Mouse (Mus musculus) liver, embryonic 14.5 days (tissue): ENCODE measurements around the gene Cma2. TPM values are rescaled to one million over a fixed set of nuclear protein-coding genes. Genes with fewer than 3 reads are reported as not detected.
"Not testable (repeated sequence)": the region's sequence is repeated elsewhere in the genome, so short reads cannot be mapped to it uniquely, and the experiment has no call there.

Experiments used
- ATAC-seq: fragments of 200-750 bp; cut with Nextera tagmentation; 2 replicates; pipeline ENCODE4 v1.8.0; 2017; ENCODE audit warnings: moderate number of reproducible peaks, mild to moderate bottlenecking, moderate library complexity; ENCODE audit not compliant: insufficient read depth
- DNase-seq, 3 experiments: peaks; one replicate each; pipeline ENCODE4 v3.0.0-alpha.2; 2012 to 2013; ENCODE audit warnings: low read depth in 3 of 3, low spot score in 3 of 3
- H3K27ac ChIP-seq: fragments of 300-500 bp; sonication (generic); 2 replicates; pipeline ENCODE4 v1.5.1; 2014; ENCODE audit warnings: moderate library complexity, mild to moderate bottlenecking, control low read depth, inconsistent platforms
- H3K27me3 ChIP-seq: fragments of 300-500 bp; sonication (generic); 2 replicates; pipeline ENCODE4 v1.6.1; 2014; ENCODE audit warnings: mild to moderate bottlenecking, low read length, moderate library complexity; ENCODE audit not compliant: control insufficient read depth, insufficient read depth
- H3K36me3 ChIP-seq: fragments of 300-500 bp; sonication (generic); replicated peaks from 2 replicates; pipeline ENCODE4 v1.6.1; 2014; ENCODE audit warnings: low read depth; ENCODE audit not compliant: control insufficient read depth, insufficient read depth
- H3K4me1 ChIP-seq, 2 experiments: fragments of 200-500 bp in 1 of 2; fragments of 300-500 bp in 1 of 2; sonication (generic) in 1 of 2; replicated peaks; 2 replicates each; pipeline ENCODE4 v1.6.1; 2012 to 2014; ENCODE audit warnings: antibody characterized with exemption in 1 of 2, inconsistent platforms in 1 of 2, low read length in 1 of 2; ENCODE audit not compliant: control insufficient read depth in 2 of 2, insufficient read depth in 2 of 2
- H3K4me2 ChIP-seq: fragments of 300-500 bp; sonication (generic); 2 replicates; pipeline ENCODE4 v1.6.1; 2014; ENCODE audit warnings: low read depth, mild to moderate bottlenecking, control low read depth, moderate library complexity
- H3K4me3 ChIP-seq, 2 experiments: fragments of 200-500 bp in 1 of 2; fragments of 300-500 bp in 1 of 2; sonication (generic) in 1 of 2; 2 replicates each; pipeline ENCODE4 v1.5.1; 2012 to 2014; ENCODE audit warnings: low read depth in 2 of 2, low read length in 2 of 2, mild to moderate bottlenecking in 2 of 2, control low read depth in 1 of 2, inconsistent platforms in 1 of 2, moderate library complexity in 1 of 2; ENCODE audit not compliant: insufficient read depth in 1 of 2
- H3K9ac ChIP-seq: fragments of 300-500 bp; sonication (generic); replicated peaks from 2 replicates; pipeline ENCODE4 v1.6.1; 2014; ENCODE audit warnings: mild to moderate bottlenecking, control low read depth, moderate library complexity
- H3K9me3 ChIP-seq: fragments of 300-500 bp; sonication (generic); 2 replicates; pipeline ENCODE4 v1.6.1; 2016; ENCODE audit warnings: low read length, mixed read lengths; ENCODE audit not compliant: control insufficient read depth
- CTCF ChIP-seq: IDR thresholded peaks from 2 replicates; pipeline ENCODE4 v1.5.1; 2016; ENCODE audit warnings: antibody characterized with exemption, low read depth, control low read depth
- EP300 ChIP-seq: IDR thresholded peaks from 2 replicates; pipeline ENCODE4 v1.6.1; 2016; ENCODE audit warnings: antibody characterized with exemption, low read depth
- WGBS: fragments of 180-500 bp; shearing (Covaris S2); extraction: QIAGEN DNeasy Blood & Tissue Kit; methylation state at CpG from one replicate; pipeline ENCODE4 v1.1.7; 2014; ENCODE audit not compliant: insufficient replicate concordance; 5-methylcytosine and 5-hydroxymethylcytosine counted together
- polyA plus RNA-seq, 2 experiments: library from polyadenylated mRNA; depleted of rRNA in 1 of 2; stranded (reverse) in 1 of 2; unstranded in 1 of 2; fragments of >200 nt; fragmentation: Nextera tagmentation in 1 of 2; extraction: Ambion mirVana in 1 of 2; gene quantifications; 2 replicates each; pipeline versions ENCODE4 v1.2.1 to v1.2.3; 2012 to 2014

Gene Cma2
- polyA plus RNA-seq, 2 experiments: not detected

DNA sequence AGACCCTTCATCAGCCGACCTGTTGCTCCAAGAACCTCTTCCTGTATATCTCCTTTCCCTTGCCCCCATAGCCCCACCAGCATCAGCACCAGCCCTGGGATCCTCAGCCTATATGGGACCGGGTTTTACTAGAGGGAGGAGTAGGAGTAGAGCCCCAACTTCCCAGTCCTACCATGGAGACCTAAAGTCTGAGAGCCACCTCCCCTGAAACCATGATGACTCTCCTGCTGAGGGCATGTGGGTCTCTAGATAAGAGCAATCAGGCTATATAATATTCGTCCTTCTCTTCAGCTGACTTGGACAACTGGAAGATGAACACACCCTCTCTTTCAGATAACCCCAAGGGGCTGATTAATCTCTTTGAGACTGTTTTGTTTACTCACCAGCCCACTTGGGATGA lies 36.7 kb downstream of the Cma2 start:
- H3K27ac ChIP-seq: not testable (repeated sequence)

DNA sequence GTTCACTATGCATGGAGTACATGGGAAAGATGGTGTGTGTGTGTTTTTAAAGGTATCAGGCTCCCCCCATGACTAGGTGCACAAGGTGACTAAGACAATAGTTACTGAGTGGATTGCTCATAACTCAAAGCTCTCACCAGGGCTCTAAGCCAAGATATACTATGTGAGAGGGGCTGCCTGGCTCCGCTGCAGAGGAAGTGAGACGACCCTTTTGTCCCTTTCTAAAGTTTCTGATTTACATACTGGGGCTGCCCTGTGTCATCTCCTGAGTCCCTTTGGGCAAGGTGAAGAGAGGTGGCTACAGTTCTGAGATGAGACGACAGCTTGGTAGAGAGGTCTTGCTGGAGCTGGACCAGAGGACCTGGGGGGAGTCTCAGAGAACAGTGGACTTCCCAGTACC lies 62.4 kb downstream of the Cma2 start:
- TF ChIP-seq CTCF: no peak
- no peak for TF ChIP-seq EP300
- H3K4me2 ChIP-seq: no peak overlapping the region
- H3K9ac ChIP-seq: no peak overlapping the region
- ATAC-seq: no peak
- DNase-seq: no peak
- H3K4me1 ChIP-seq: no peaks in the 10 kb centered on the region; a peak in 1 of 4 replicates
- no peaks in the 10 kb centered on the region; the same call in 1 of the 2 replicates for H3K27me3 ChIP-seq
- no peak overlapping the region for H3K27ac ChIP-seq
- 52% methylated on average over 3 of the region's 3 CpGs for WGBS
- no peaks in the 10 kb centered on the region for H3K36me3 ChIP-seq
- no peaks in the 10 kb centered on the region for H3K9me3 ChIP-seq
- H3K4me3 ChIP-seq: no peak overlapping the region

More for the DNA sequence above, 36.7 kb downstream of the Cma2 start:
- not testable (repeated sequence) for H3K36me3 ChIP-seq, H3K27me3 ChIP-seq, H3K9ac ChIP-seq, H3K4me1 ChIP-seq, H3K4me2 ChIP-seq, H3K9me3 ChIP-seq, H3K4me3 ChIP-seq
- TF ChIP-seq EP300: peak; percentile 64
- WGBS: 10% methylated on average over 1 of the region's 3 CpGs
- DNase-seq (peak; percentile 7 to 14 (median 9)), ATAC-seq (peak; percentile 79)

DNA sequence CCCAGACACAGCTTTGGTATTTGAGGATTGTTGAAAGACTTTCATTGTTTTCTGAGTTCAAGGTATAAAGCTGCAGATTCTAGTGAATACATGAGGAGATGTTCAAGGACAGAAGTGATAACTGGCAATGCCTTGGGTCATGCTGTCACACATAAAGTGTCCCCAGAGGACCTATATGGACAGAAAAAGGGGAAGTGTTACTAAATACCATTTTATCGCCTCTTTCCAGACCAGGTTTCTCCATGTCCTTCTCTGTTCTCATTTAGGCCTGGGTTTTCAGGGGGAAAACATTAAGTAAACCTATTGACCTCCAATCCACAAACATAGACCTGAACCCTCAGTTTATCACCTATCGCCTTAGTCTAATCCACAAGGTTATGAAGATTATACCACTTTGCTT lies 63.1 kb downstream of the Cma2 start:
- DNase-seq (no peak), ATAC-seq (no peak)
- TF ChIP-seq CTCF (no peak), EP300 (no peak)
- no peaks in the 10 kb centered on the region; the same call in 1 of the 2 replicates for H3K27me3 ChIP-seq
- 55% methylated on average over 2 of the region's 2 CpGs for WGBS
- H3K4me3 ChIP-seq: no peak overlapping the region
- no peaks in the 10 kb centered on the region; a peak in 1 of 4 replicates for H3K4me1 ChIP-seq
- no peak overlapping the region for H3K9ac ChIP-seq
- no peaks in the 10 kb centered on the region for H3K36me3 ChIP-seq
- no peak overlapping the region for H3K4me2 ChIP-seq
- no peak overlapping the region for H3K27ac ChIP-seq
- H3K9me3 ChIP-seq: no peaks in the 10 kb centered on the region

DNA sequence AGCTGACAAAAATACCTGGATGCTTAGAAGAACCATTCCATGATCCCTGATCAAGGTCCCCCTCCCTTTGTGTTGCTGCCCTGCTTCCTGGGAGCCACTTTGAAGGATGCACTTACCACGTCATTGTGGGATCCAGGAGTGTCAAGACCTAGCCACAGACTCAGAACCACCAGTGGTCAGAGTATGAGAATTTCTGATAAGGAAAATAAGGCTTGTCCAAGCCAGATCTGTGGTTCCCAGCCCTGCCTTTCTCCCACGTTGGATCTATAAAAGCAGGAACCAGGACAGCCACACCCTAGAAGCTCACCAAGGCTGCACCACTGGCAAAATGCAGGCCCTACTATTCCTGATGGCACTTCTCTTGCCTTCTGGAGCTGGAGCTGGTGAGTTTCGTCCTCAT lies 66.9 kb downstream of the Cma2 start, which contains the start of gene Mcpt1:
Mcpt1 (plus strand) TSS at position 301 of the 400 bp plus-strand sequence.
- not testable (repeated sequence) for H3K4me2 ChIP-seq, H3K36me3 ChIP-seq, H3K27ac ChIP-seq, H3K9ac ChIP-seq, H3K9me3 ChIP-seq, H3K4me3 ChIP-seq, DNase-seq, ATAC-seq, H3K27me3 ChIP-seq
- peaks cover 8 to 22% of the 10 kb centered on the region in 2 experiments for H3K4me1 ChIP-seq
- 33% methylated on average over 3 of the region's 3 CpGs for WGBS

DNA sequence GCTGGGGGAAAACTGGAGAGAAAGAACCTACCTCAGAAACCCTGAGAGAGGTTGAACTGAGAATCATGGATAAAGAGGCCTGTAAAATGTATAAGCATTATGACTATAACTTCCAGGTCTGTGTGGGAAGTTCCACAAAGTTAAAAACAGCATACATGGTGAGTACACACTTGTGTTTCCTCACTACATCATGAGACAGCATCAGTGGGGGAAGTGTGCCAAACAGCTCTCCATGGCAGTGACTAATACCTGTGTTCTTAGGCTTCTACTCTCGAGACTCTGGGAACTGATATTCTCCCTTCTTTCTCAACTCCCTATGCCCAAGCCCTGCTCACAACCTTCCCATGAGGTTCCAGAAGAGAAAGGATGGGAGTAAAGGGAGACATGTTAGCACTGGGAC lies 68.7 kb downstream of the Cma2 start:
- Histone ChIP-seq H3K4me1 (peaks cover 8 to 23% of the 10 kb centered on the region in 2 experiments), H3K9ac (no peak overlapping the region), H3K4me3 (no peak overlapping the region), H3K4me2 (no peak overlapping the region), H3K27me3 (no peaks in the 10 kb centered on the region), H3K36me3 (no peaks in the 10 kb centered on the region), H3K9me3 (no peaks in the 10 kb centered on the region), H3K27ac (no peak overlapping the region)
- ATAC-seq (no peak), DNase-seq (no peak)
- no peak for TF ChIP-seq CTCF
- WGBS: 26% methylated on average over 1 of the region's 1 CpGs

DNA sequence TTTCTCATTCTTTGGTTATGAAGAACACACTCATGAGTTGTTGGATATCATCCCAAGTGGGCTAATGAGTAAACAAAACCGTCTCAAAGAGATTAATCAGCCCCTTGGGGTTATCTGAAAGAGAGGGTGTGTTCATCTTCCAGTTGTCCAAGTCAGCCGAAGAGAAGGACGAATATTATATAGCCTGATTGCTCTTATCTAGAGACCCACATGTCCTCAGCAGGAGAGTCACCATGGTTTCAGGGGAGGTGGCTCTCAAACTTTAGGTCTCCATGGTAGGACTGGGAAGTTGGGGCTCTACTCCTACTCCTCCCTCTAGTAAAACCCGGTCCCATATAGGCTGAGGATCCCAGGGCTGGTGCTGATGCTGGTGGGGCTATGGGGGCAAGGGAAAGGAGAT lies 70.5 kb downstream of the Cma2 start:
- DNase-seq: peak; percentile 70 to 74 (median 71)
- WGBS: 12% methylated on average over 3 of the region's 4 CpGs
- H3K27ac ChIP-seq: not testable (repeated sequence)

More for the DNA sequence above, 70.5 kb downstream of the Cma2 start:
- Histone ChIP-seq H3K4me1 (peaks cover 8 to 23% of the 10 kb centered on the region in 2 experiments), H3K4me2 (peak overlapping the region; percentile 5)
- peak; percentile 87 for TF ChIP-seq EP300
- not testable (repeated sequence) for H3K36me3 ChIP-seq, H3K9me3 ChIP-seq, H3K4me3 ChIP-seq, H3K9ac ChIP-seq, H3K27me3 ChIP-seq
- ATAC-seq: peak; percentile 98

Other genes starting within 250 kb of the Cma2 start
- gene Tgm1, start 237.1 kb upstream of the Cma2 start, polyA plus RNA-seq (2012; rRNA removed): 2.0 and 2.4 TPM in 2 replicates
- 2.0 and 2.3 TPM in 2 replicates for gene Tgm1, start 237.1 kb upstream of the Cma2 start, polyA plus RNA-seq (2014; fragmentation: Nextera tagmentation; extraction: Ambion mirVana)
- gene Rabggta, start 228.7 kb upstream of the Cma2 start, polyA plus RNA-seq (2012; rRNA removed): 10.9 and 12.8 TPM in 2 replicates
- gene Rabggta, start 228.7 kb upstream of the Cma2 start, polyA plus RNA-seq (2014; fragmentation: Nextera tagmentation; extraction: Ambion mirVana): 7.4 and 8.1 TPM in 2 replicates
- gene Dhrs1, start 205.3 kb upstream of the Cma2 start, polyA plus RNA-seq (2012; rRNA removed): 21.2 and 31.0 TPM in 2 replicates
- 34.4 and 40.4 TPM in 2 replicates for gene Dhrs1, start 205.3 kb upstream of the Cma2 start, polyA plus RNA-seq (2014; fragmentation: Nextera tagmentation; extraction: Ambion mirVana)
- gene Nop9, start 205.3 kb upstream of the Cma2 start, polyA plus RNA-seq (2012; rRNA removed): 13.1 and 13.2 TPM in 2 replicates
- 20.8 and 27.5 TPM in 2 replicates for gene Nop9, start 205.3 kb upstream of the Cma2 start, polyA plus RNA-seq (2014; fragmentation: Nextera tagmentation; extraction: Ambion mirVana)
- gene Cideb, start 192.5 kb upstream of the Cma2 start, polyA plus RNA-seq (2012; rRNA removed): 37.3 and 42.1 TPM in 2 replicates
- gene Cideb, start 192.5 kb upstream of the Cma2 start, polyA plus RNA-seq (2014; fragmentation: Nextera tagmentation; extraction: Ambion mirVana): 40.0 and 42.8 TPM in 2 replicates
- 0.65 and 0.67 TPM in 2 replicates for gene Ltb4r2, start 189.6 kb upstream of the Cma2 start, polyA plus RNA-seq (2012; rRNA removed)
- gene Ltb4r2, start 189.6 kb upstream of the Cma2 start, polyA plus RNA-seq (2014; fragmentation: Nextera tagmentation; extraction: Ambion mirVana): 0.39 and 0.67 TPM in 2 replicates
- 2.9 and 3.3 TPM in 2 replicates for gene Ltb4r1, start 185.0 kb upstream of the Cma2 start, polyA plus RNA-seq (2012; rRNA removed)
- 1.7 and 2.7 TPM in 2 replicates for gene Ltb4r1, start 185.0 kb upstream of the Cma2 start, polyA plus RNA-seq (2014; fragmentation: Nextera tagmentation; extraction: Ambion mirVana)
- 0.88 and 1.0 TPM in 2 replicates for gene Adcy4, start 166.9 kb upstream of the Cma2 start, polyA plus RNA-seq (2012; rRNA removed)
- 0.66 and 1.2 TPM in 2 replicates for gene Adcy4, start 166.9 kb upstream of the Cma2 start, polyA plus RNA-seq (2014; fragmentation: Nextera tagmentation; extraction: Ambion mirVana)
- gene Ripk3, start 162.1 kb upstream of the Cma2 start, polyA plus RNA-seq (2012; rRNA removed): 13.1 and 15.1 TPM in 2 replicates
- gene Ripk3, start 162.1 kb upstream of the Cma2 start, polyA plus RNA-seq (2014; fragmentation: Nextera tagmentation; extraction: Ambion mirVana): 18.2 and 22.0 TPM in 2 replicates
- 0.89 and 1.0 TPM in 2 replicates for gene Nfatc4, start 127.8 kb upstream of the Cma2 start, polyA plus RNA-seq (2012; rRNA removed)
- gene Nfatc4, start 127.8 kb upstream of the Cma2 start, polyA plus RNA-seq (2014; fragmentation: Nextera tagmentation; extraction: Ambion mirVana): 0.33 and 0.66 TPM in 2 replicates
- gene Nynrin, start 97.0 kb upstream of the Cma2 start, polyA plus RNA-seq (2012; rRNA removed): 1.7 and 1.9 TPM in 2 replicates
- 1.2 and 1.4 TPM in 2 replicates for gene Nynrin, start 97.0 kb upstream of the Cma2 start, polyA plus RNA-seq (2014; fragmentation: Nextera tagmentation; extraction: Ambion mirVana)
- 0.15 and 0.16 TPM in 2 replicates for gene Cbln3, start 66.6 kb upstream of the Cma2 start, polyA plus RNA-seq (2012; rRNA removed)
- gene Cbln3, start 66.6 kb upstream of the Cma2 start, polyA plus RNA-seq (2014; fragmentation: Nextera tagmentation; extraction: Ambion mirVana): 0.06 and 0.15 TPM in 2 replicates
- gene Khnyn, start 66.0 kb upstream of the Cma2 start, polyA plus RNA-seq (2012; rRNA removed): 5.8 and 7.5 TPM in 2 replicates
- 2.4 and 2.8 TPM in 2 replicates for gene Khnyn, start 66.0 kb upstream of the Cma2 start, polyA plus RNA-seq (2014; fragmentation: Nextera tagmentation; extraction: Ambion mirVana)
- gene Sdr39u1, start 50.7 kb upstream of the Cma2 start, polyA plus RNA-seq (2012; rRNA removed): 6.1 and 6.7 TPM in 2 replicates
- gene Sdr39u1, start 50.7 kb upstream of the Cma2 start, polyA plus RNA-seq (2014; fragmentation: Nextera tagmentation; extraction: Ambion mirVana): 11.8 and 12.0 TPM in 2 replicates
- 0.12 and 0.13 TPM in 2 replicates for gene Cma1, start 6.3 kb upstream of the Cma2 start, polyA plus RNA-seq (2012; rRNA removed)
- 0.15 and 0.25 TPM in 2 replicates for gene Cma1, start 6.3 kb upstream of the Cma2 start, polyA plus RNA-seq (2014; fragmentation: Nextera tagmentation; extraction: Ambion mirVana)
- not detected in 2 replicates for gene Mcpt1, start 67.0 kb downstream of the Cma2 start, polyA plus RNA-seq (2012; rRNA removed)
- not detected in 2 replicates for gene Mcpt1, start 67.0 kb downstream of the Cma2 start, polyA plus RNA-seq (2014; fragmentation: Nextera tagmentation; extraction: Ambion mirVana)
- gene Mcpt9, start 79.5 kb downstream of the Cma2 start, polyA plus RNA-seq (2012; rRNA removed): not detected in 2 replicates
- gene Mcpt9, start 79.5 kb downstream of the Cma2 start, polyA plus RNA-seq (2014; fragmentation: Nextera tagmentation; extraction: Ambion mirVana): not detected in 2 replicates
- gene Mcpt2, start 91.1 kb downstream of the Cma2 start, polyA plus RNA-seq (2012; rRNA removed): 0.06 and 0.11 TPM in 2 replicates
- gene Mcpt2, start 91.1 kb downstream of the Cma2 start, polyA plus RNA-seq (2014; fragmentation: Nextera tagmentation; extraction: Ambion mirVana): 0.13 and 0.22 TPM in 2 replicates
- 0.04 TPM in 1 of 2 replicates, not detected in the other for gene Mcpt4, start 111.3 kb downstream of the Cma2 start, polyA plus RNA-seq (2012; rRNA removed)
- gene Mcpt4, start 111.3 kb downstream of the Cma2 start, polyA plus RNA-seq (2014; fragmentation: Nextera tagmentation; extraction: Ambion mirVana): not detected in 2 replicates
- gene Mcpt8, start 134.3 kb downstream of the Cma2 start, polyA plus RNA-seq (2012; rRNA removed): 0.79 and 4.6 TPM in 2 replicates
- gene Mcpt8, start 134.3 kb downstream of the Cma2 start, polyA plus RNA-seq (2014; fragmentation: Nextera tagmentation; extraction: Ambion mirVana): 4.3 and 15.8 TPM in 2 replicates
- 32.2 and 32.6 TPM in 2 replicates for gene Ctsg, start 151.6 kb downstream of the Cma2 start, polyA plus RNA-seq (2012; rRNA removed)
- gene Ctsg, start 151.6 kb downstream of the Cma2 start, polyA plus RNA-seq (2014; fragmentation: Nextera tagmentation; extraction: Ambion mirVana): 27.1 and 48.4 TPM in 2 replicates
- 0.10 TPM in 1 of 2 replicates, not detected in the other for gene Gzme, start 169.6 kb downstream of the Cma2 start, polyA plus RNA-seq (2012; rRNA removed)
- gene Gzme, start 169.6 kb downstream of the Cma2 start, polyA plus RNA-seq (2014; fragmentation: Nextera tagmentation; extraction: Ambion mirVana): not detected in 2 replicates
- gene Gzmd, start 181.6 kb downstream of the Cma2 start, polyA plus RNA-seq (2012; rRNA removed): 0.04 TPM in 1 of 2 replicates, not detected in the other
- gene Gzmd, start 181.6 kb downstream of the Cma2 start, polyA plus RNA-seq (2014; fragmentation: Nextera tagmentation; extraction: Ambion mirVana): not detected in 2 replicates
- not detected in 2 replicates for gene Gzmg, start 208.6 kb downstream of the Cma2 start, polyA plus RNA-seq (2012; rRNA removed)
- not detected in 2 replicates for gene Gzmg, start 208.6 kb downstream of the Cma2 start, polyA plus RNA-seq (2014; fragmentation: Nextera tagmentation; extraction: Ambion mirVana)
- not detected in 2 replicates for gene Gzmn, start 223.6 kb downstream of the Cma2 start, polyA plus RNA-seq (2012; rRNA removed)
- gene Gzmn, start 223.6 kb downstream of the Cma2 start, polyA plus RNA-seq (2014; fragmentation: Nextera tagmentation; extraction: Ambion mirVana): not detected in 2 replicates